ENCODE assay signal across 21 mouse cellular contexts in genomic region chr12:77628358-77628850, GRCm38 (mm10).
DNase-seq lines count a peak whose midpoint lies in the region; ATAC-seq and TF ChIP-seq lines count a peak whose summit lies in the region.
"Had no signal": no experiment of that assay in that cellular context is flagged by ENCODE, and none has a peak within 500 bp of the region (broad histone marks: within the 10 kb centered on the region; RNA-seq: fewer than 3 reads in every experiment).

No protein-coding gene starts in this region.

- intact Hi-C loops in left cerebral cortex, adult 2 months (cut with DNase I) = no loop called here

- H3K4me1 ChIP-seq in midbrain, embryonic 11.5 days (ENCODE audit: control insufficient read depth, insufficient read depth, low read length) = no peaks in the 10 kb centered on the region
- H3K4me1 ChIP-seq in midbrain, embryonic 15.5 days = no peaks in the 10 kb centered on the region
- H3K4me1 ChIP-seq: embryonic facial prominence, embryonic 10.5 days; heart, embryonic 15.5 days; hindbrain, embryonic 13.5 days had no signal

- H3K36me3 ChIP-seq in midbrain, embryonic 11.5 days (ENCODE audit: control insufficient read depth, insufficient read depth, low read length) = no peaks in the 10 kb centered on the region
- no peaks in the 10 kb centered on the region for H3K36me3 ChIP-seq in midbrain, embryonic 15.5 days (replicated peaks)
- H3K36me3 ChIP-seq: embryonic facial prominence, embryonic 10.5 days; heart, embryonic 15.5 days; hindbrain, embryonic 13.5 days had no signal

- H3K9me3 ChIP-seq in midbrain, embryonic 11.5 days (ENCODE audit: control insufficient read depth, low read length) = no peaks in the 10 kb centered on the region
- H3K9me3 ChIP-seq in midbrain, embryonic 15.5 days = no peaks in the 10 kb centered on the region
- H3K9me3 ChIP-seq: embryonic facial prominence, embryonic 10.5 days; heart, embryonic 15.5 days; hindbrain, embryonic 13.5 days had no signal

- DNase-seq in midbrain, embryonic 11.5 days (ENCODE audit: low spot score, missing footprints) = peak; percentile 37
- DNase-seq in NIH3T3 (ENCODE audit: low read depth) = peak; percentile 11
- DNase-seq in retina, embryonic 14.5 days (ENCODE audit: low spot score) = peak; percentile 26
- no peak for DNase-seq in left cerebral cortex, adult 2 months (ENCODE audit: extremely low spot score in 1 of 2, low spot score in 2 of 2)
- DNase-seq in cerebellum, adult 9-11 months = no peak
- DNase-seq: adrenal gland, adult 8-10 months; adrenal gland, postnatal 36 days; cerebellum, adult 11 months; cerebellum, adult 8-10 months; cerebellum, postnatal 25 days; gastrocnemius, postnatal 10 days; heart, adult 18-20 months; heart, postnatal 14 days had no signal

- H3K27ac ChIP-seq in midbrain, embryonic 11.5 days (ENCODE audit: low read depth, low read length) = no peak overlapping the region
- H3K27ac ChIP-seq in midbrain, embryonic 15.5 days = no peak overlapping the region
- no peak overlapping the region for H3K27ac ChIP-seq in left cerebral cortex, adult 2 months
- H3K27ac ChIP-seq: embryonic facial prominence, embryonic 10.5 days; heart, embryonic 15.5 days; hindbrain, embryonic 13.5 days; hindbrain, postnatal 0 days had no signal

- H3K27me3 ChIP-seq in midbrain, embryonic 11.5 days (ENCODE audit: control insufficient read depth, insufficient read depth, low read length) = no peaks in the 10 kb centered on the region
- H3K27me3 ChIP-seq in midbrain, embryonic 15.5 days (replicated peaks) = no peaks in the 10 kb centered on the region
- H3K27me3 ChIP-seq: heart, embryonic 15.5 days; hindbrain, embryonic 13.5 days had no signal

- TF ChIP-seq CTCF in left cerebral cortex, adult 2 months (IDR thresholded peaks at IDR 0.05) = no peak

- H3K4me2 ChIP-seq in midbrain, embryonic 11.5 days = no peak overlapping the region
- no peak overlapping the region for H3K4me2 ChIP-seq in midbrain, embryonic 15.5 days
- H3K4me2 ChIP-seq: heart, embryonic 11.5 days; heart, embryonic 15.5 days; hindbrain, embryonic 13.5 days had no signal

- H3K9ac ChIP-seq in midbrain, embryonic 11.5 days (ENCODE audit: low read length) = no peak overlapping the region
- no peak overlapping the region for H3K9ac ChIP-seq in midbrain, embryonic 15.5 days
- H3K9ac ChIP-seq: heart, embryonic 15.5 days; hindbrain, embryonic 13.5 days had no signal

- no peak for ATAC-seq in midbrain, embryonic 11.5 days (ENCODE audit: low FRiP score)
- ATAC-seq in midbrain, embryonic 15.5 days (replicated peaks) = no peak
- ATAC-seq: forebrain, embryonic 16.5 days; hindbrain, postnatal 0 days had no signal

- no peak overlapping the region for H3K4me3 ChIP-seq in midbrain, embryonic 11.5 days (ENCODE audit: low read depth, low read length)
- H3K4me3 ChIP-seq in midbrain, embryonic 15.5 days = no peak overlapping the region
- H3K4me3 ChIP-seq in left cerebral cortex, adult 2 months = no peak overlapping the region
- H3K4me3 ChIP-seq: embryonic facial prominence, embryonic 10.5 days; erythroblast, embryonic 14.5 days; heart, embryonic 15.5 days; hindbrain, embryonic 13.5 days had no signal

Comparison
In these comparisons a context has a peak if more than half of its experiments do, and no peak if none do; other contexts are left out.
1. DNase-seq: peak in midbrain, embryonic 11.5 days (single experiment), NIH3T3 (single experiment) and retina, embryonic 14.5 days (single experiment); none in left cerebral cortex, adult 2 months (0 of 2) and cerebellum, adult 9-11 months (single experiment).